Mouse (Mus musculus) heart, embryonic 11.5 days (tissue): Measurements from ENCODE around the gene Tpm1. TPM values are rescaled to one million over a fixed set of nuclear protein-coding genes. Genes with fewer than 3 reads are reported as not detected.

Source experiments
- ATAC-seq: fragments of 200-750 bp; cut with Nextera tagmentation; replicated peaks from 2 replicates; pipeline ENCODE4 v1.8.0; 2017; ENCODE audit warnings: moderate library complexity; ENCODE audit not compliant: insufficient number of reproducible peaks, low FRiP score, low TSS enrichment
- H3K27ac ChIP-seq: fragments of 300-500 bp; sonication (generic); 2 replicates; pipeline ENCODE4 v1.5.1; 2014; ENCODE audit warnings: mild to moderate bottlenecking, low read depth, low read length
- H3K27me3 ChIP-seq: fragments of 300-500 bp; sonication (generic); 2 replicates; pipeline ENCODE4 v1.6.1; 2014; ENCODE audit warnings: mild to moderate bottlenecking, low read length, mixed read lengths; ENCODE audit not compliant: control insufficient read depth, insufficient read depth
- H3K36me3 ChIP-seq: fragments of 300-500 bp; sonication (generic); 2 replicates; pipeline ENCODE4 v1.6.1; 2014; ENCODE audit warnings: mild to moderate bottlenecking, low read length, moderate library complexity, mixed read lengths; ENCODE audit not compliant: control insufficient read depth, insufficient read depth
- H3K4me1 ChIP-seq: fragments of 300-500 bp; sonication (generic); 2 replicates; pipeline ENCODE4 v1.6.1; 2014; ENCODE audit warnings: low read length; ENCODE audit not compliant: control insufficient read depth, insufficient read depth
- H3K4me2 ChIP-seq: fragments of 300-500 bp; sonication (generic); 2 replicates; pipeline ENCODE4 v1.6.1; 2014; ENCODE audit warnings: mild to moderate bottlenecking, moderate library complexity
- H3K4me3 ChIP-seq: fragments of 300-500 bp; sonication (generic); 2 replicates; pipeline ENCODE4 v1.5.1; 2014; ENCODE audit warnings: low read depth, low read length
- H3K9ac ChIP-seq: fragments of 300-500 bp; sonication (generic); 2 replicates; pipeline ENCODE4 v1.6.1; 2014; ENCODE audit warnings: mild to moderate bottlenecking, low read depth, low read length, moderate library complexity
- H3K9me3 ChIP-seq: fragments of 300-500 bp; sonication (generic); replicated peaks from 2 replicates; pipeline ENCODE4 v1.6.1; 2016; ENCODE audit warnings: low read length; ENCODE audit not compliant: control insufficient read depth
- WGBS: fragments of 180-500 bp; shearing (Covaris S2); extraction: QIAGEN DNeasy Blood & Tissue Kit; methylation state at CpG from one replicate; pipeline ENCODE4 v1.1.7; 2014; ENCODE audit not compliant: insufficient replicate concordance; 5-methylcytosine and 5-hydroxymethylcytosine counted together
- polyA plus RNA-seq: library from polyadenylated mRNA; unstranded; fragments of >200 nt; fragmentation: Nextera tagmentation; extraction: Ambion mirVana; gene quantifications from 2 replicates; pipeline ENCODE4 v1.2.1, GENCODE M21; 2014

The Tpm1 gene
- polyA plus RNA-seq, 1 experiment from 2014 or later: 5,093 TPM

DNA sequence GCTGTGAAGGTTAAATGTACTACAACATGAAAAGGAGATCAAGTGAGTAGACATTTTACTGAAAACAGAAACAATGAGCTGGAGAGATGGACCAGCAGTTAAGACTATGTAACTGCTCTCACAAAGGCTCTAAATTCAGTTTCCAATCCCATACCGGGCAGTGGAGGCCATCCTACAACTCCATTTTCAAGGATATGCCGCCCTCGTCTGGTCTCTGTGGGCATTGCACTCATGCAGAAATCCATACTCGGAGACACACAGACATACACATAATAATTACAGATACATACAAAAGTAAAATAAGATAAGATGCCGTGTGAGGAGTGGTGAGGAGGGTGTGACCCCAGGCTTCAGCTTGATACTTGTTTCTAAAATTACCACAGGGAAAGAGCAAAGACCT, 68.7 kb downstream of the Tpm1 start:
- no peak overlapping the region for H3K4me2 ChIP-seq
- H3K36me3 ChIP-seq: no peaks in the 10 kb centered on the region
- no peak overlapping the region for H3K4me3 ChIP-seq
- 7% methylated on average over 5 of the region's 5 CpGs for WGBS
- no peak for ATAC-seq
- no peaks in the 10 kb centered on the region for H3K4me1 ChIP-seq
- H3K27ac ChIP-seq: no peak overlapping the region
- no peak overlapping the region for H3K9ac ChIP-seq
- H3K9me3 ChIP-seq: no peaks in the 10 kb centered on the region
- no peaks in the 10 kb centered on the region for H3K27me3 ChIP-seq

GRCm38 (mm10) chr9:66978468-66978867, 70.7 kb downstream of the Tpm1 start:
- Histone ChIP-seq H3K36me3 (no peaks in the 10 kb centered on the region), H3K27me3 (no peaks in the 10 kb centered on the region), H3K27ac (no peak overlapping the region), H3K9me3 (no peaks in the 10 kb centered on the region), H3K4me1 (no peaks in the 10 kb centered on the region; the same call in 1 of the 2 replicates), H3K4me3 (no peak overlapping the region), H3K9ac (no peak overlapping the region), H3K4me2 (no peak overlapping the region)
- 70% methylated on average over 1 of the region's 1 CpGs for WGBS
- ATAC-seq: no peak

- Histone ChIP-seq H3K27me3 (no peaks in the 10 kb centered on the region), H3K4me2 (no peak overlapping the region), H3K9me3 (no peaks in the 10 kb centered on the region), H3K4me1 (no peaks in the 10 kb centered on the region; the same call in 1 of the 2 replicates), H3K36me3 (no peaks in the 10 kb centered on the region), H3K27ac (no peak overlapping the region), H3K4me3 (no peak overlapping the region), H3K9ac (no peak overlapping the region)
- 80% methylated on average over 1 of the region's 1 CpGs for WGBS
- no peak for ATAC-seq
Observed at GRCm38 (mm10) chr9:66977982-66978381, 71.2 kb downstream of the Tpm1 start.

GRCm38 (mm10) chr9:66977121-66977520, 72.1 kb downstream of the Tpm1 start:
- no peak for ATAC-seq

GRCm38 (mm10) chr9:66975239-66975645, 74.0 kb downstream of the Tpm1 start, which contains the start of gene Lactb:
Lactb (minus strand) TSS chr9:66975484.
- WGBS: 0% methylated on average over 28 of the region's 32 CpGs

More at GRCm38 (mm10) chr9:66977121-66977520, 72.1 kb downstream of the Tpm1 start:
- no peak overlapping the region for H3K27ac ChIP-seq
- no peaks in the 10 kb centered on the region for H3K9me3 ChIP-seq
- no peak overlapping the region for H3K4me2 ChIP-seq
- H3K36me3 ChIP-seq: no peaks in the 10 kb centered on the region
- H3K9ac ChIP-seq: no peak overlapping the region
- no peak overlapping the region for H3K4me3 ChIP-seq
- WGBS: 63% methylated on average over 5 of the region's 5 CpGs
- no peaks in the 10 kb centered on the region for H3K27me3 ChIP-seq
- H3K4me1 ChIP-seq: no peaks in the 10 kb centered on the region; the same call in 1 of the 2 replicates

DNA sequence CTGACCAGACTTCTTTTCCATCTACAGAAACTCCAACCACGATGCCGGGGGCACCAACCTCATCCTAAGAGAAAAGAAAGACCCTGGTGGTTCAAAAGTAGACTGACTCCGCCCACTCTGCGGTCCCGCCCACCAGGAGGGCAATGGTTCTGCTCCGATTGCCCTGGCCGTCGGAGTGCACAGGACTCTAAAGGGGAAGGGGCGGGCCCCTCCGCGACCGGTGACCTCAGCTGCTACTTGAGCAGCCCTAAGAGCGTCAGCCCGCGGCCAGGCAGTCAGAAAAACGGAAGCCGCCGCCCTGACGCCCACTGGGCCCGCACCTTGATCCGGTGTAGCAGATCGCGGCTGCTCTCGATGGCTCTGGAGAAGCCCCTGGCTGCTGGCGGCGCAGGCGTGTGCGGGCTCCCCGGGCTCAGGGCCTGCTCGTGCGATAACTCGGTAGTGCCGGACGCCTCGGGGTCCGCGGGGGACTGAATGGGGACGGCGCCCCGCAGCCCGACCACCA, 74.4 kb downstream of the Tpm1 start:
- peaks cover 1% of the 10 kb centered on the region; the same call in 1 of the 2 replicates for H3K36me3 ChIP-seq
- peak overlapping the region; percentile 87 for H3K4me2 ChIP-seq
- H3K27me3 ChIP-seq: no peaks in the 10 kb centered on the region
- WGBS: under 1% methylated on average over 37 of the region's 41 CpGs
- peak overlapping the region; percentile 92 for H3K27ac ChIP-seq
- peak; percentile 83 for ATAC-seq
- H3K9ac ChIP-seq: peak overlapping the region; percentile 87
- H3K9me3 ChIP-seq: no peaks in the 10 kb centered on the region
- no peaks in the 10 kb centered on the region; the same call in 1 of the 2 replicates for H3K4me1 ChIP-seq
- H3K4me3 ChIP-seq: peak overlapping the region; percentile 92

More at GRCm38 (mm10) chr9:66975239-66975645, 74.0 kb downstream of the Tpm1 start, which contains the start of gene Lactb:
- Histone ChIP-seq H3K4me1 (no peaks in the 10 kb centered on the region; the same call in 1 of the 2 replicates), H3K9ac (peak within 1 kb of the TSS; percentile 87), H3K27me3 (no peaks in the 10 kb centered on the region), H3K9me3 (no peaks in the 10 kb centered on the region), H3K27ac (peak within 1 kb of the TSS; percentile 92), H3K4me2 (peak within 1 kb of the TSS; percentile 87), H3K36me3 (no peaks in the 10 kb centered on the region), H3K4me3 (peak within 1 kb of the TSS; percentile 92)
- ATAC-seq: peak; percentile 94

Other genes with a start within 250 kb of the Tpm1 start
- 0.34 and 1.1 TPM in 2 replicates for gene Aph1c, start 214.7 kb downstream of the Tpm1 start, polyA plus RNA-seq
- gene Rab8b, start 129.7 kb downstream of the Tpm1 start, polyA plus RNA-seq: 23.6 and 24.4 TPM in 2 replicates
- gene Rps27l, start 103.3 kb downstream of the Tpm1 start, polyA plus RNA-seq: 614 and 628 TPM in 2 replicates
- gene Lactb, start 73.9 kb downstream of the Tpm1 start, polyA plus RNA-seq: 12.2 and 12.3 TPM in 2 replicates